Mouse (Mus musculus): ENCODE results near the gene 6330403K07Rik. TPM values are rescaled to one million over a fixed set of nuclear protein-coding genes. Genes with fewer than 3 reads are reported as not detected.

Gene 6330403K07Rik
- polyA plus RNA-seq, 1 experiment from 2014 or later, result 270 TPM

DNA sequence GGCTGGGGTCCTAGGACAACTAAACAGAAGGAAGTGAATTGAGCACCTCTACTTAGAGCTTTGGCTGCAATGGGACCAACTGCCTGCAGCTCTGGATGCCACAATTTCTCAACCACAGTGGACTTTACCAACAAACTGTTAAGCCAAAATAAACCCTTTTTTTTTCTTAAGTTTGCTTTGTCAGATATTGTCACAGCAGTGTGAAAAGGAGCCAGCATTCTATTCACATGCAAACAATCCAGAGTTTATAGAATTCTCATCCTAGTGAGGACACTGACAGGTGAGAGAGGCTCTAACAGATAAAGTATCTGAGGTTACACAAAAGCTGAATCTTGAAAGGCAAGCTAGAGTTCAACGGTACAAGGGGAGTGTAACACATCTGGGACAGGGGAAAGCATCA lies 16.3 kb downstream of the 6330403K07Rik start:
- H3K4me1 ChIP-seq, result peaks cover 20% of the 10 kb centered on the region; the same call in 1 of the 2 replicates
- H3K36me3 ChIP-seq, result peaks cover 15% of the 10 kb centered on the region
- H3K4me3 ChIP-seq, result no peak overlapping the region
- H3K9ac ChIP-seq, result no peak overlapping the region
- ATAC-seq (ENCODE audit: insufficient number of reproducible peaks, insufficient read depth, low FRiP score, low TSS enrichment), result no peak
- H3K27ac ChIP-seq, result no peak overlapping the region
- H3K27me3 ChIP-seq, result no peaks in the 10 kb centered on the region
- no peaks in the 10 kb centered on the region for H3K9me3 ChIP-seq
- H3K4me2 ChIP-seq (replicated peaks), result no peak overlapping the region
- WGBS, result 93% methylated on average over 1 of the region's 1 CpGs

- Histone ChIP-seq H3K27me3 (no peaks in the 10 kb centered on the region), H3K9me3 (no peaks in the 10 kb centered on the region), H3K9ac (no peak overlapping the region), H3K27ac (no peak overlapping the region), H3K36me3 (peaks cover 38% of the 10 kb centered on the region), H3K4me2 (replicated peaks) (no peak overlapping the region), H3K4me3 (no peak overlapping the region), H3K4me1 (peaks cover 6% of the 10 kb centered on the region; the same call in 1 of the 2 replicates)
- WGBS, result 89% methylated on average over 7 of the region's 7 CpGs
- ATAC-seq (ENCODE audit: insufficient number of reproducible peaks, insufficient read depth, low FRiP score, low TSS enrichment), result no peak
Measured at GRCm38 (mm10) chr11:71012743-71013142, 20.6 kb downstream of the 6330403K07Rik start.

DNA sequence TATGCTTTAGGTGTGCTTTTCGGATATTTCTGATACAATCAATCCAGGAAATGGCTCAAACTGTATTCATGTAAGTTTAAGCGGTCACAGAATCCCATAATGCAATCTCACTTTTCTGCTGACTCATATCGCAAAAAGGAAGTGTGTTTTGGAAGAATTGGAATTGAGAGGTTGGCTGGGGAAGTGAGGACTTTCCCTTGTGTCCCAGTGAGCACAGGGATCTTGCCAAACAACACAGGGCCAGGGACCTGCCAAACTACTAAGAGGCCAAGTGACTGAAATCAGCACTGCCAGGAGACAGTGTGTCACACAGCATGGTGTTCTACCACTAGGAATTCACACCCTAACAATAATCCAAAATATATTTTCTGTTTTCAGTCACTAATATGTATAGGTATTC lies 25.0 kb downstream of the 6330403K07Rik start:
- Histone ChIP-seq H3K9me3 (no peaks in the 10 kb centered on the region), H3K36me3 (peaks cover 42% of the 10 kb centered on the region), H3K27ac (no peak overlapping the region), H3K9ac (no peak overlapping the region), H3K27me3 (no peaks in the 10 kb centered on the region), H3K4me2 (replicated peaks) (no peak overlapping the region), H3K4me3 (no peak overlapping the region), H3K4me1 (peaks cover 2% of the 10 kb centered on the region)
- no peak for ATAC-seq (ENCODE audit: insufficient number of reproducible peaks, insufficient read depth, low FRiP score, low TSS enrichment)
- WGBS, result 88% methylated on average over 3 of the region's 3 CpGs

GRCm38 (mm10) chr11:71007831-71008230 lies 25.5 kb downstream of the 6330403K07Rik start:
- no peak overlapping the region for H3K4me3 ChIP-seq
- no peaks in the 10 kb centered on the region for H3K27me3 ChIP-seq
- H3K27ac ChIP-seq, result no peak overlapping the region
- 90% methylated on average over 7 of the region's 7 CpGs for WGBS
- H3K36me3 ChIP-seq, result peaks cover 40% of the 10 kb centered on the region
- H3K4me1 ChIP-seq, result peaks cover 7% of the 10 kb centered on the region
- H3K9me3 ChIP-seq, result no peaks in the 10 kb centered on the region
- H3K4me2 ChIP-seq (replicated peaks), result no peak overlapping the region
- H3K9ac ChIP-seq, result no peak overlapping the region
- no peak for ATAC-seq (ENCODE audit: insufficient number of reproducible peaks, insufficient read depth, low FRiP score, low TSS enrichment)

GRCm38 (mm10) chr11:71007026-71007425 lies 26.3 kb downstream of the 6330403K07Rik start:
- WGBS, result 92% methylated on average over 6 of the region's 6 CpGs
- no peak for ATAC-seq (ENCODE audit: insufficient number of reproducible peaks, insufficient read depth, low FRiP score, low TSS enrichment)
- H3K4me3 ChIP-seq, result no peak overlapping the region
- no peaks in the 10 kb centered on the region for H3K9me3 ChIP-seq
- peaks cover 32% of the 10 kb centered on the region for H3K36me3 ChIP-seq
- H3K4me2 ChIP-seq (replicated peaks), result no peak overlapping the region
- H3K9ac ChIP-seq, result no peak overlapping the region
- H3K27me3 ChIP-seq, result no peaks in the 10 kb centered on the region
- no peak overlapping the region for H3K27ac ChIP-seq
- H3K4me1 ChIP-seq, result peaks cover 11% of the 10 kb centered on the region

- H3K27ac ChIP-seq, result no peak overlapping the region
- H3K36me3 ChIP-seq, result peaks cover 17% of the 10 kb centered on the region
- 53% methylated on average over 5 of the region's 5 CpGs for WGBS
- no peak for ATAC-seq (ENCODE audit: insufficient number of reproducible peaks, insufficient read depth, low FRiP score, low TSS enrichment)
- no peak overlapping the region for H3K9ac ChIP-seq
- H3K4me3 ChIP-seq, result peak overlapping the region; percentile 86
- peaks cover 11% of the 10 kb centered on the region for H3K4me1 ChIP-seq
- peak overlapping the region; percentile 83 for H3K4me2 ChIP-seq (replicated peaks)
- H3K27me3 ChIP-seq, result no peaks in the 10 kb centered on the region
- no peaks in the 10 kb centered on the region for H3K9me3 ChIP-seq
Measured at GRCm38 (mm10) chr11:71005046-71005445, 28.3 kb downstream of the 6330403K07Rik start.

DNA sequence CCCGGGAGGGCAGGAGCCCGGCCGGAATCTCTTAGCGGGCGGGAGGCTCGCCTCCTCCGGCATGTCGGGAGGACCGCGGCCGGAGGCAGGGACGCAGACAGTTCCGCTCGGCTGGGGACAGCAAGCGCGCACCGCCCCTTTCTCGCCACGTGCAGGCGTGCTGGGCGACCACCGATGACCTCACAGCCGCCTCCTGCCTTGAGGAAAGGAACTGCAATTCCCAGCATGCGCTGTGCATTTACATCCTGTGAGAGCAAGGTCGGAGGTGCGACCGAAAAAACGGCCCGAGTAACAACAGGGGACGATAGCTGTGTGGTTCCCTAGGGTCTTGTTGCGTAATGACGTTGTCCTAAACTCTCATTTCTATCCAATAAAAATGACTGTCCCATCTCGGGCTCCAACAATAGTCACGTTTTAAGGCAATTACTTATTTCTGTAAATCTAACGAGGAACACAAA lies 29.0 kb downstream of the 6330403K07Rik start, which contains the start of gene Dhx33:
Gene Dhx33 (minus strand): TSS at position 122 of the 458 bp plus-strand sequence.
- no peaks in the 10 kb centered on the region for H3K9me3 ChIP-seq
- WGBS, result under 1% methylated on average over 35 of the region's 35 CpGs
- peak within 1 kb of the TSS; percentile 78 for H3K27ac ChIP-seq
- H3K9ac ChIP-seq, result peak within 1 kb of the TSS; percentile 70
- peaks cover 19% of the 10 kb centered on the region for H3K36me3 ChIP-seq
- no peaks in the 10 kb centered on the region for H3K27me3 ChIP-seq
- H3K4me1 ChIP-seq, result peaks cover 11% of the 10 kb centered on the region
- peak within 1 kb of the TSS; percentile 83 for H3K4me2 ChIP-seq (replicated peaks)
- peak within 1 kb of the TSS; percentile 86 for H3K4me3 ChIP-seq
- peak; percentile 93 for ATAC-seq (ENCODE audit: insufficient number of reproducible peaks, insufficient read depth, low FRiP score, low TSS enrichment)

DNA sequence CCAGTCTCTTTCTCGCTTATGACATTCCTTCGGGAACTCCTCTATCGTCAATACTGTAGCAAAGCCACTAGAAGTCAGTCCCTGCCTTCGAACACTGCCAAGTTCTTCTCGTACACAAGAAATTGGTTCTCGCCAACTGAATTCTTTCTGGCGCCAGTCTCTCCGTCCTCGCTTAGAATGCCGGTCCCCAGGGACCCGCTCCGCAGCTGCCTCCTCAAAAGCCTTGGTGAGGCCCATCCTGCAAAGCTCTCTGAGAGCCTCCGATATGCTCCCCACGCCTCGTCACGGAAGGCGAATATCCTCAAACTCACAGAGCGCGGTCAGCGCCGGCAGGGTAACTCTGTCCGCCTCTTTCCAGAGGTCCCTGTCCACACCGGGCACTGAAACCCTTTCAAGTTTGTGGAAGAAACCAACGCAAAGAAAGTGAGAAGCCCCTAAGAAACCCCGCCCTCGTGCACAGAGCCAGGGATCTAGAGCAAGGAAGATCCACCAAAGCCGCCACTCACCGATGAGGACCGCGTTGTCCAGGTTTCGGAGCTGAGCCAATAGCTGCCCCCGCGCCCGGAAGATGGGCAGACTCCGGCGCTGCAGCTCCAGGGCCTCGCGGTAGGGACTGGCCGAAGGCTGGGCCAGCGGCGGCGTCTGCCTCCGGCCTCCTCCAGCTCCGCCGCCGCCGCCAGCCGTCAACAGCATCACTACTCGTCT lies 29.6 kb downstream of the 6330403K07Rik start:
- Histone ChIP-seq H3K4me1 (peaks cover 11% of the 10 kb centered on the region), H3K4me3 (peak overlapping the region; percentile 86), H3K9ac (peak overlapping the region; percentile 70), H3K9me3 (no peaks in the 10 kb centered on the region), H3K27ac (peak overlapping the region; percentile 78), H3K4me2 (replicated peaks) (peak overlapping the region; percentile 83), H3K36me3 (peaks cover 19% of the 10 kb centered on the region), H3K27me3 (no peaks in the 10 kb centered on the region)
- peak; percentile 68 for ATAC-seq (ENCODE audit: insufficient number of reproducible peaks, insufficient read depth, low FRiP score, low TSS enrichment)
- WGBS, result under 1% methylated on average over 49 of the region's 49 CpGs

DNA sequence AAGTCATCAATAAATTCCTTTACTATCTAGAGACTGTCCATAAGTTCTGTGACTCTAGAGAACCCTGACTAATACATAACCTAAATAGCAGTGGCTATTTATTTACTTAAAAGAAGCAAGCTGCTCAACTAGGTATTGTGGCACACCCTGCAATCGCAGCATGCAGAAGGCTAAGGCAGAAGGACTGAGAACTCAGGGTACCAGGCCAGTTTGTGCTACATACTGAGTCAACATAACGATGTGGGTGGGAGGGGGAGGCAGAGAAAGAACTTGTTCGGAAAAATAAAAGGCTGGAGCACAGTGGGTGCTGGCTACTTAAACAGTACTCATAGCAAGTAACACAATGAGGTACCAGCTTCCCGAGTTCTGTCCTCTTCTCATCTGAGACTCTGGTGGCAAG lies 32.1 kb downstream of the 6330403K07Rik start:
- no peak overlapping the region for H3K4me2 ChIP-seq (replicated peaks)
- peaks cover 28% of the 10 kb centered on the region for H3K36me3 ChIP-seq
- H3K4me1 ChIP-seq, result peaks cover 11% of the 10 kb centered on the region
- no peaks in the 10 kb centered on the region for H3K9me3 ChIP-seq
- H3K9ac ChIP-seq, result no peak overlapping the region
- no peak overlapping the region for H3K27ac ChIP-seq
- H3K27me3 ChIP-seq, result no peaks in the 10 kb centered on the region
- ATAC-seq (ENCODE audit: insufficient number of reproducible peaks, insufficient read depth, low FRiP score, low TSS enrichment), result no peak
- no peak overlapping the region for H3K4me3 ChIP-seq
- WGBS, result 91% methylated on average over 4 of the region's 4 CpGs

DNA sequence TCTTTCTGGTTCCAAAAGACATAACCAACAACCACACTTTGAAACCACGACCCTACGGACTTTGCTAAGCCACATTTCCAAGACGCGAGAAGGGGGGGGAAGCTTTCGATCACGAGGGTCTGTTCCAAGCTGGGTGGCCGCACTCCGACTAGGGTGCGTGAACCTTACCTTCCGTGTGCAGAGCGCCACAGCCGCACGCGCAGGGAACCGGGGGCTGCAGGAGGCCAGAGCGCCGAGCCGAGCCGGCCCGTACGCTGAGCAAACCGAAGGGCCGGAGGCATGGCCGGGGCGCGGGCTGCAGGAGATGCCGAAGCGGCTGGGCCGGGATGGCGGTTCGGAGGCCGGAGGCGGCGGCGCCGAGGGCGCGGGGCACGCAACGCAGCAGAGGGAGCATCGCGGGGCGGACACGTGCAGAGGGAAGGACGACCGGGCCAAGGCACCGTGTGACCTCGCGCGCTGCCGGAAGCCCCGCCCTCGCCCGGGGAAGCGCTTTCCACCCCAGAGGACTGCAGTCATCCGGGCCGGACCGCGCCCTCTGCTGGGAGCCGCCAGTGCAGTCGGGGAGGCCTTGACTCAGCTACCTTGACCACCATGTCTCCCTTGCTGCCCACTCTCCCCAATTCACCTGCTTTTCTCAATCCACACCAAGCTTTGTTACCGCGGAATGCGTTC lies 50.6 kb downstream of the 6330403K07Rik start, which contains the start of gene C1qbp:
Gene C1qbp (minus strand): TSS at position 470 of the 672 bp plus-strand sequence.
- peaks cover 6% of the 10 kb centered on the region; the same call in 1 of the 2 replicates for H3K4me1 ChIP-seq
- peak; percentile 84 for ATAC-seq (ENCODE audit: insufficient number of reproducible peaks, insufficient read depth, low FRiP score, low TSS enrichment)
- H3K9ac ChIP-seq, result peak within 1 kb of the TSS; percentile 96
- H3K4me3 ChIP-seq, result peak within 1 kb of the TSS; percentile 100
- H3K9me3 ChIP-seq, result no peaks in the 10 kb centered on the region
- H3K27me3 ChIP-seq, result no peaks in the 10 kb centered on the region
- peaks cover 62% of the 10 kb centered on the region for H3K36me3 ChIP-seq
- WGBS, result under 1% methylated on average over 53 of the region's 64 CpGs
- no peak within 1 kb of the TSS for H3K27ac ChIP-seq
- H3K4me2 ChIP-seq (replicated peaks), result peak within 1 kb of the TSS; percentile 69

DNA sequence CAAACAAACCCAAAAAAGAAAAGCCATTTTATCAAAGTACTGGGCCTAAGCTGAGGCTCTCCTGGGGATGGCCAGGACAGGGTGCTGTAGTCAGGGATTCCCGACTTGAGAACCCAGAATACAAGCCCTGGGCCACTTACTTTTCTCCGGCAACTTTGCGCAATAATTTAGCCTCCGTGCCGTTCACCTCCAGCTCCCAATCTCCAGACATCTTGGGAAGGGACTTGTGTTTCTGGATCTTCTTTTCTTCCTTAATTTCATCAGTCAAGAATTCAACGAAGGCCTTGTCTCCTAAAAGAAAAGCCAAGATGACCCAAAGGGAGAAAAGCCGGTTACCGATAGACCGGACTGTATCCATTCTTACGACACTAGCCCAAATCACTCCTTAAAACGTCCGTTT lies 51.3 kb downstream of the 6330403K07Rik start:
- Histone ChIP-seq H3K27me3 (no peaks in the 10 kb centered on the region), H3K4me2 (replicated peaks) (peak overlapping the region; percentile 69), H3K9me3 (no peaks in the 10 kb centered on the region), H3K36me3 (peaks cover 62% of the 10 kb centered on the region), H3K9ac (peak overlapping the region; percentile 96), H3K4me3 (peak overlapping the region; percentile 100), H3K27ac (no peak overlapping the region), H3K4me1 (peaks cover 6% of the 10 kb centered on the region; the same call in 1 of the 2 replicates)
- ATAC-seq (ENCODE audit: insufficient number of reproducible peaks, insufficient read depth, low FRiP score, low TSS enrichment), result no peak
- WGBS, result 7% methylated on average over 12 of the region's 12 CpGs
